Mouse (Mus musculus) limb, embryonic 10.5 days (tissue): ENCODE measurements around the gene Nip7. TPM values are rescaled to one million over a fixed set of nuclear protein-coding genes. Genes with fewer than 3 reads are reported as not detected.
"Not testable (repeated sequence)": the region's sequence is repeated elsewhere in the genome, so short reads cannot be mapped to it uniquely, and the experiment has no call there.

Experiments used
- DNase-seq: peaks from one replicate; pipeline ENCODE4 v3.0.0-alpha.2; 2017; ENCODE audit warnings: low spot score
- H3K27ac ChIP-seq: fragments of 300-500 bp; sonication (generic); 2 replicates; pipeline ENCODE4 v1.5.1; 2016; ENCODE audit warnings: mild to moderate bottlenecking
- H3K27me3 ChIP-seq: fragments of 300-500 bp; sonication (generic); 2 replicates; pipeline ENCODE4 v1.6.1; 2016; ENCODE audit warnings: low read depth, mild to moderate bottlenecking; ENCODE audit not compliant: poor library complexity, severe bottlenecking
- H3K36me3 ChIP-seq: fragments of 300-500 bp; sonication (generic); 2 replicates; pipeline ENCODE4 v1.6.1; 2016; ENCODE audit warnings: mild to moderate bottlenecking, moderate library complexity
- H3K4me1 ChIP-seq: fragments of 300-500 bp; sonication (generic); 2 replicates; pipeline ENCODE4 v1.6.1; 2016
- H3K4me3 ChIP-seq: fragments of 300-500 bp; sonication (generic); 2 replicates; pipeline ENCODE4 v1.5.1; 2016; ENCODE audit warnings: mild to moderate bottlenecking, moderate library complexity
- H3K9me3 ChIP-seq: fragments of 300-500 bp; sonication (generic); replicated peaks from 2 replicates; pipeline ENCODE4 v1.6.1; 2016; ENCODE audit warnings: mild to moderate bottlenecking
- WGBS: fragments of 180-500 bp; shearing (Covaris S2); methylation state at CpG from one replicate; pipeline ENCODE4 v1.1.7; 2016; 5-methylcytosine and 5-hydroxymethylcytosine counted together
- polyA plus RNA-seq: library from polyadenylated mRNA; unstranded; fragments of >200 nt; fragmentation: Nextera tagmentation; extraction: Ambion mirVana; gene quantifications from 2 replicates; pipeline ENCODE4 v1.2.1, GENCODE M21; 2016

Gene Nip7
- polyA plus RNA-seq, 1 experiment from 2014 or later: 122 TPM

DNA sequence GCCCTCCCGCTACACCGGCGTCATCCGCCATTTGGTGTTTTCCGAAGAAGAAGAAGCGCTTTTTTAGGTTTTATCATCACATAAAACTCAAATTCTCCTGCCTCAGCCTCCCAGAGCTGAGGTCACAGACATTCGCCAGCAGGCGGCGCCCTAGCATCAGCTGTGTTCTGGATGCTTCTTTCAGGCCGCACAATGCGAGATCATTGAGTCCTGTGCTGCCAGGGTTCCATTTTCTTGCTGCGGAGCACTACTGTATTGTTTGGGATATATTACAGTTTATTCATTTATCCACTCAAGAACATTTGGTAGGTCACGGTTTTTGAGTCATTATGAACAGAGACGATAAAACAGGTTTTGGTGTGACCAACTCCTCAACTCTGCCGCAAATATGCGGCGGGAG lies 28.7 kb downstream of the Nip7 start:
- WGBS: 97% methylated on average over 17 of the region's 17 CpGs
- DNase-seq: no peak
- no peak overlapping the region for H3K4me3 ChIP-seq
- H3K9me3 ChIP-seq: no peaks in the 10 kb centered on the region
- H3K36me3 ChIP-seq: peaks cover 96% of the 10 kb centered on the region
- H3K27ac ChIP-seq: no peak overlapping the region
- no peaks in the 10 kb centered on the region for H3K27me3 ChIP-seq
- H3K4me1 ChIP-seq: no peaks in the 10 kb centered on the region

DNA sequence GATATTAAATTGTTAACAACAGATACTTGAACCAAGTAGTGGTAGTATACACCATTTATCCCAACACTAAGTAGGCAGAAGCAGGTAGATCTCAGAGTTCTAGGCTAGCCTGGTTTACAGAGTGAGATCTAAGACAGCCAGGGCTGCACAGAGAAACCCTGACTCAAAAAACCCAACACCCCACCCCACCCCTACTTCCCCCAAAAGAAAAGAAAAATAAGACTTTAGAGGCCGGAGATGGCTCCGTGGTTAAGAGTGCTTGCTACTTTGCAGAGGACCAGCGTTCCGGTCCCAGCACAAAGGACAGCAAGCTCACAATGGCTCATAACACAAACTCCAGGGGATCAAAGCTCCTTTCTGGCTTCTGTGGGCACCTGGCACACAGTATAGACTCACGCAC lies 29.3 kb downstream of the Nip7 start:
- no peak overlapping the region for H3K27ac ChIP-seq
- no peaks in the 10 kb centered on the region for H3K27me3 ChIP-seq
- no peak for DNase-seq
- H3K9me3 ChIP-seq: no peaks in the 10 kb centered on the region
- no peaks in the 10 kb centered on the region for H3K4me1 ChIP-seq
- WGBS: 97% methylated on average over 5 of the region's 5 CpGs
- no peak overlapping the region for H3K4me3 ChIP-seq
- peaks cover 96% of the 10 kb centered on the region for H3K36me3 ChIP-seq

GRCm38 (mm10) chr8:107088526-107089063 lies 31.9 kb downstream of the Nip7 start:
- no peaks in the 10 kb centered on the region for H3K27me3 ChIP-seq
- no peaks in the 10 kb centered on the region for H3K4me1 ChIP-seq
- H3K36me3 ChIP-seq: peaks cover 94% of the 10 kb centered on the region
- DNase-seq: no peak
- no peak overlapping the region for H3K4me3 ChIP-seq
- no peak overlapping the region for H3K27ac ChIP-seq
- no peaks in the 10 kb centered on the region for H3K9me3 ChIP-seq
- 96% methylated on average over 5 of the region's 5 CpGs for WGBS

GRCm38 (mm10) chr8:107090531-107090930 lies 33.9 kb downstream of the Nip7 start:
- peaks cover 16% of the 10 kb centered on the region for H3K4me1 ChIP-seq
- H3K9me3 ChIP-seq: no peaks in the 10 kb centered on the region
- no peak overlapping the region for H3K27ac ChIP-seq
- no peaks in the 10 kb centered on the region for H3K27me3 ChIP-seq
- 93% methylated on average over 7 of the region's 7 CpGs for WGBS
- H3K36me3 ChIP-seq: peaks cover 88% of the 10 kb centered on the region
- no peak for DNase-seq
- no peak overlapping the region for H3K4me3 ChIP-seq

- Histone ChIP-seq H3K36me3 (peaks cover 38% of the 10 kb centered on the region), H3K4me3 (peak overlapping the region; percentile 97), H3K27me3 (no peaks in the 10 kb centered on the region), H3K9me3 (no peaks in the 10 kb centered on the region), H3K4me1 (peaks cover 16% of the 10 kb centered on the region), H3K27ac (peak overlapping the region; percentile 98)
- WGBS: 1% methylated on average over 48 of the region's 53 CpGs
- DNase-seq: no peak
Observed at GRCm38 (mm10) chr8:107095717-107096365, 39.2 kb downstream of the Nip7 start.

DNA sequence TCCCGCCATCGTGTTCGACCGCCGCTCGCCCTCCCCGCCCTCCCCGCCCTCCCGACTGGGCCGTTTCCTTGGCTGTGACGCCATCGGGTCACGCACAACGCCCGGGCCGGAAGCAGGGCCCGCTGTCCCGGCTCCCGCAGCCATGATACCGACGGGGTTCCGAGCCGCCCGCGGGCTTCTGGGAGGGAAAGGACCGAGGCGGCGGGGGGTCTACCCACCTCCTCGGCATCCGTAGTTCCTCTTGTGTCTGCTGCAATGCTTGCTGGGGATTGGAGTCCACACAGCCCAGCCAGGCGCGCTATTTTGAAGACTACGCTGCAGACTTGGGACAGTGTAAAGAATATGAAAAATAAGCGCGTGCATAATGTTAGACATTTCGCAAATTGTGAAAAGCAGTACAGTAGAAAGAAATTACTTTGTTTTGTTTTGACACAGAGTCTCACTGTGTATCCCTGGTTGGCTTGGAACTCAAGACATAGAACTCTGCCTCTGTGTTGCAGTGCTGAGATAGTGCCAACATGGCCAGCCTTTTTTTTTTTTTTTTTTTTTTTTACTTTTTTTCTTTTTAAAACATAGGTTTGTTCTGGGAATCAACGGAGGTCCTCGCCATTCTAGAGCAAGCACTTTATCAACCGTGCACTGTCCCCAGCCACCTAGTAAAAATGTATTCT lies 39.8 kb downstream of the Nip7 start, which contains the start of gene Terf2:
Gene Terf2 (minus strand): TSS at position 182 of the 671 bp plus-strand sequence.
- H3K4me3 ChIP-seq: peak within 1 kb of the TSS; percentile 97
- 3% methylated on average over 39 of the region's 39 CpGs for whole genome bisulfite sequencing
- peak; percentile 99 for DNase-seq
- H3K9me3 ChIP-seq: no peaks in the 10 kb centered on the region
- H3K36me3 ChIP-seq: peaks cover 32% of the 10 kb centered on the region
- H3K4me1 ChIP-seq: peaks cover 16% of the 10 kb centered on the region
- no peaks in the 10 kb centered on the region for H3K27me3 ChIP-seq
- H3K27ac ChIP-seq: peak within 1 kb of the TSS; percentile 98

DNA sequence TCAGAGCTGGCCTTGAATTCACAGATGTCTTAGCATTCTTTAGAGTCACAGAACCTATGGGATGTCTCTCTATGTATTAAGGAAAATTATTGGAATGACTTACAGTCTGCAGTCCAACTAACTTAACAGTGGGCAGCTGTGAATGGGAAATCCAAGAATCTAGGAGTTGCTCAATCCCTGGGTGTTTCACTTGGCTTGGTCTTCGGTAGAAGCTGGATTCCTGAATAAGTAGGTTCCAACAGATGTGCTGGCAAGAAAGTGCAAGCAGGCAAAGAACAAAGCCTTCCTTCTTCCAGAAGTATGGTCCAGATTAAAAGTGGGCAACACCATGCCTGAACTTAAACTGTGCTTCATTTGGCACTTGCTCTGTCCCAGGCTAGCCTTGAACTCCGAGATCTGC lies 44.0 kb downstream of the Nip7 start:
- no peak for DNase-seq
- Histone ChIP-seq H3K36me3 (no peaks in the 10 kb centered on the region), H3K9me3 (no peaks in the 10 kb centered on the region), H3K4me3 (no peak overlapping the region), H3K27me3 (no peaks in the 10 kb centered on the region), H3K27ac (no peak overlapping the region), H3K4me1 (no peaks in the 10 kb centered on the region)
- 93% methylated on average over 2 of the region's 2 CpGs for WGBS

DNA sequence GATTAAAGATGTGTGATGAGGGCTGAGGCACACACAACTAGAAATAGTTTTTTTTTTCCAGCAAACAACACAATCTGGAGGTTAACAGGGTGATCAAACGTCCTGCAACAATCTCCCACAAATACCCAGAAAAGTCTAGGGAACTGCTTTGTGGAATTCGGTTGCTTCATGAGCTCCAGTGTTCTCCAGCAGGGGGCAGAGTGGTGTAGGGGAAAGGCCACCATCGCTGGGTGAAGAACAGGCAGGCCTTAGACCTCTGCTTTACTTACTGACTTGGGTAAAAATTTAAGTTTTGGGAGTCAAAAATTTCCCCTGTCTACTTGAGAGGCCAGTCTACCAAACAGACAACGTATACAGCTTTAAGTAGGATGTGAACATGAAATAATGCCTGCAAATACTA lies 47.9 kb downstream of the Nip7 start:
- 9% methylated on average over 4 of the region's 4 CpGs for WGBS
- H3K27me3 ChIP-seq: no peaks in the 10 kb centered on the region
- no peaks in the 10 kb centered on the region for H3K36me3 ChIP-seq
- DNase-seq: peak; percentile 87
- H3K27ac ChIP-seq: no peak overlapping the region
- peaks cover 6% of the 10 kb centered on the region for H3K4me1 ChIP-seq
- H3K4me3 ChIP-seq: no peak overlapping the region
- no peaks in the 10 kb centered on the region for H3K9me3 ChIP-seq

DNA sequence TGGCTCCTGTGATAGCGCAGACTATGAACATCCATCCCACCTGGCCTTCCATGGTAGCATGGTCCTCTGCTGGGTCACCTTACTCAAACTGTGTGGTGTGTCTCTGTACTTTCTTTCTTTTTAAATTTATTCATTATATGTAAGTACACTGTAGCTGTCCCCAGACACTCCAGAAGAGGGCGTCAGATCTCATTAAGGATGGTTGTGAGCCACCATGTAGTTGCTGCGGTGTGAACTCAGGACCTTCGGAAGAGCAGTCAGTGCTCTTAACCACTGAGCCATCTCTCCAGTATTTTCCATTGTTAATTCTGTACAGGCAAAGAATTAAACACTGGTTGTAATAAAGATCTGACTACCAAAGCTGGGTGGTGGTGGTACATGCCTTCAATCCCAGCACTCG lies 51.4 kb downstream of the Nip7 start:
- H3K27me3 ChIP-seq, H3K4me1 ChIP-seq: not testable (repeated sequence)
- WGBS: 93% methylated on average over 5 of the region's 5 CpGs

GRCm38 (mm10) chr8:107108978-107109720 lies 52.5 kb downstream of the Nip7 start:
- Histone ChIP-seq H3K4me3 (no peak overlapping the region), H3K4me1 (peaks cover 15% of the 10 kb centered on the region), H3K36me3 (no peaks in the 10 kb centered on the region), H3K27me3 (no peaks in the 10 kb centered on the region), H3K9me3 (no peaks in the 10 kb centered on the region), H3K27ac (peak overlapping the region; percentile 34; the same call in 1 of the 2 replicates)
- WGBS: 73% methylated on average over 23 of the region's 23 CpGs
- no peak for DNase-seq

More for the DNA sequence above, 51.4 kb downstream of the Nip7 start:
- H3K27ac ChIP-seq, DNase-seq, H3K9me3 ChIP-seq, H3K4me3 ChIP-seq, H3K36me3 ChIP-seq: not testable (repeated sequence)

GRCm38 (mm10) chr8:107109816-107110435 lies 53.2 kb downstream of the Nip7 start:
- Histone ChIP-seq H3K36me3 (no peaks in the 10 kb centered on the region), H3K27ac (no peak overlapping the region), H3K9me3 (no peaks in the 10 kb centered on the region), H3K4me3 (no peak overlapping the region), H3K27me3 (no peaks in the 10 kb centered on the region), H3K4me1 (peaks cover 22% of the 10 kb centered on the region)
- WGBS: 82% methylated on average over 5 of the region's 5 CpGs
- DNase-seq: no peak
